Mouse (Mus musculus) layer of hippocampus, postnatal 14 days (tissue): ENCODE results near the gene Saxo1. TPM values are rescaled to one million over a fixed set of nuclear protein-coding genes. Genes with fewer than 3 reads are reported as not detected.

Experiments used
- DNase-seq, 2 experiments: peaks; one replicate each; pipeline ENCODE4 v3.0.0; 2021 to 2022; ENCODE audit warnings: low spot score in 2 of 2, mixed read lengths in 1 of 2
- long read RNA-seq, 2 experiments: library from polyadenylated mRNA; stranded (forward); transcript quantifications; one replicate each; pipeline ENCODE4 v2.0.0; 2021
- total RNA-seq, 2 experiments: library from RNA; stranded (reverse); gene quantifications; 2 replicates each; pipeline ENCODE4 v1.2.3; 2021

Saxo1 gene
- total RNA-seq: not detected
- long read RNA-seq, experiment 1: 0 reads
- long read RNA-seq, experiment 2: 0 reads

DNA sequence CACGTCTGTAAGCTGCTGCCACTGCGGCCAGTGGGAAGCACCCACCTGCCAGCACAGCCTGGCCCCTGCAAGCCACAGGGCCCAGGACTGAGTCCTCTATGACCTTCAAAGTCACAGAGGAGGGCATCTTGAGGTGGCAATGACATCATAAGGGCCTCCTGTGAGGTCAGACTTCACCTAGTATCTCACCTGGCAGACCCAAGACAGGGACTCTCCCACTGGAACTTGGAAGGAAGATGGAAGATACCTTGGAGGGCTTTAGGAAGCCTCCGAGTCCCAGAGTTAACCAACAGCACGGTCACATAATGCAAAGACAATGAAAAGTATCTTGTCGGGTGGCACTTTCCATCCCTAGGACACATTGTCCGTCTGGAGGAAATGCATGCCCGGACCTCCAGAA, at the start of gene Saxo1:
TSS of gene Saxo1 (minus strand) at position 101 of the 400 bp plus-strand sequence.
- no peak for DNase-seq

DNA sequence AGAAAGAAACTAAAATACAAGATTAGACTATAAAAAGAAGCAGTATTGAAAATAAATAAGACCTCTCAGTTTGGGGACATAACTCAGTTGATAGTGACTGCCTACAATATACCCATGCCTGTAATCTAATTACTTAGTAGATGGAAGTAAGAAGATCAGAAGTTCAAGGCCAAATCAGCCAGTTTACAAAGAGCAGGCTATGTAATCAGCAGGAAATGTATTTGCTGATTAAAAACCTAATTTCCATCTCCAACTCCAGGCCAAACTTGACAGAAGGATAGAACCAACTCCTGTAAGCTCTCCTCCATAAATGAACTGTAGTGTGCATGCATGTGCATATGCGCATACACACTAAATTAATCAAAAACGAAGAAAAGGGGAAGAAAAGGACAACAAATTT, 33.2 kb upstream of the Saxo1 start:
- no peak for DNase-seq

DNA sequence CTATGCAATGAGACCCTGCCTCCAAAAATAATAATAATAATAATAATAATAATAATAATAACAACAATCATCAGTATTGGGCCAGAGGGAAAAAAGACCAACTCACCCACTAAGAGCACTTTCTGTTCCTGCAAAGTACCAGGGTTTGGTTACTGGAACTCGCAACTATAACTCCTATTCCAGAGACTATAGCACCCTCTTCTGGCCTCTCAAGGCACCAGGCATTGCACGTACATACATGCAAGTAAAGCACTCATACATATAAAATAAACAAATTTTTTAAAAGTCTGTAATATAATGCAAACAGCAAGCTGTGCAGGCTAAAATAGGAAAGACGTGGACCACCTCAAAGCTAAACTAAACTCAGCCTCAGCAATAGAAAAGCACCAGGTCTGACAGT, 30.1 kb upstream of the Saxo1 start:
- DNase-seq: no peak

DNA sequence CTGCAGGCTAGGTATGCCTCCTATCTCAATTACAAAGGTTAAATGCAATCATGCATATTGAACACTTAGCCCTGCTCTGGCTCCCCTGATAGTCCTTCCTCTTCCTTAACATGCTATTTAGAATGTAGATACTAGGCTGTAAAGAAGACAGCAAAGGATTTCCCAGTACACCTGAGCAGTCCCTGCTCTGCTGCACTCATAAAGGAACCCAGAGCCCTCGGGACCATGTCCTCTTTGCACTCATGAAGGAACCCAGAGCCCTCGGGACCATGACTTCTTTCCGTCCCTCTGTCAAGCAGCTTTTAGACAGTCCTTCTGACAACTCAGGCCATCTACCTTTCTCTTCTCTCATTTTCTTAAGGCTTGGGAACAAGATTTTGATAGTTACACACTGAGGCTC, 22.5 kb upstream of the Saxo1 start:
- DNase-seq: no peak

DNA sequence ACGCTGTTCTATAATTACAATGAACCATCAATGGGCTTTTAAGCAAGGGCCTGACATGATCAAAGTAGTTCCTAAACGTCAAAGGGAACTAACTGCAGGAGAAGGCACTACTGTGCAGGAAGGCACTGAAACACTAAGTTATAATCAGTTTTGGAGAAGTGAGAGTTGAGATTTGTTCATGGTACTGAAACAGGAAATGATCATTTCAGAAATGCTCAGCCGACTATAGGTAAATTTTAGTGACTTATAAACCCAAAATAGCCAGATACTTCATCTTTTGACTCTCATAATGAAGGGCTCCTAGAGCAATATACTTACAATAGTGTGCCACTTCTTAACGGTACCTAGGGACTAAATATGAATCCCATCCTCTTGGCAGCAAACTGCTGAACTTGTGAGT, 21.9 kb upstream of the Saxo1 start:
- no peak for DNase-seq

DNA sequence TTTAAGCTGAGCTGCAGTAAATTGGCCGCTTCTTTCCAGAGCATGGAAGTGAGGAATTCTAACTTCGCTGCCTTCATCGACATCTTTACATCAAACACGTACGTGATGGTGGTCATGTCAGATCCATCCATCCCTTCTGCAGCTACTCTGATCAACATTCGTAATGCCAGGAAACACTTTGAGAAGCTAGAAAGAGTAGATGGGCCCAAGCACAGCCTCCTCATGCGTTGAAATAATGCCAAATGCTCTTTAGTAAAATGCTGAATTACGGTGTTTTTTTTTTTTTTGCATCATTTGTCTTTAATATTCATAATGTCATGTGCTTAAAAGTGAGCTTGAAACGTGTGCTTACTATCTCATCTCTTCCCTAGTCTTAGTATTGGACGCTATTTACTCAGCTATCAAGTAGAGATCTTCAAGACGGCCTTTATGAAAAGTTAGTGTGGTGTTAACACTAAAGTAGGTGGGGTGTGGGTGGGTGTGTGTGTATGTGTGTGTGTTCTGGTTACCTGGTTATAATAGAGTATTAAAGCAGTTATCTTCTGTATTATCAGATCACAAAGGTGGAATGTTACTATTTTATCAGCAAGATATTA, 18.6 kb upstream of the Saxo1 start:
- no peak for DNase-seq

DNA sequence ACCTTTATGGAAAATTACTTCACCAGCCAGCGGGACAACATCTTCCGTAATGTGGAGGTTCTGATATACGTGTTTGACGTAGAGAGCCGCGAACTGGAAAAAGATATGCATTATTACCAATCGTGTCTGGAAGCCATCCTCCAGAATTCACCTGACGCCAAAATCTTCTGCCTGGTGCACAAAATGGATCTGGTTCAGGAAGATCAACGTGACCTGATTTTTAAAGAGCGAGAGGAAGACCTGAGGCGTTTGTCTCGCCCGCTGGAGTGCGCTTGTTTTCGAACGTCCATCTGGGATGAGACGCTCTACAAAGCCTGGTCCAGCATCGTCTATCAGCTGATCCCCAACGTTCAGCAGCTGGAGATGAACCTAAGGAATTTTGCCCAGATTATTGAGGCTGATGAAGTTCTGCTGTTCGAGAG, 18.0 kb upstream of the Saxo1 start:
- peak; percentile 31 to 35 for DNase-seq

DNA sequence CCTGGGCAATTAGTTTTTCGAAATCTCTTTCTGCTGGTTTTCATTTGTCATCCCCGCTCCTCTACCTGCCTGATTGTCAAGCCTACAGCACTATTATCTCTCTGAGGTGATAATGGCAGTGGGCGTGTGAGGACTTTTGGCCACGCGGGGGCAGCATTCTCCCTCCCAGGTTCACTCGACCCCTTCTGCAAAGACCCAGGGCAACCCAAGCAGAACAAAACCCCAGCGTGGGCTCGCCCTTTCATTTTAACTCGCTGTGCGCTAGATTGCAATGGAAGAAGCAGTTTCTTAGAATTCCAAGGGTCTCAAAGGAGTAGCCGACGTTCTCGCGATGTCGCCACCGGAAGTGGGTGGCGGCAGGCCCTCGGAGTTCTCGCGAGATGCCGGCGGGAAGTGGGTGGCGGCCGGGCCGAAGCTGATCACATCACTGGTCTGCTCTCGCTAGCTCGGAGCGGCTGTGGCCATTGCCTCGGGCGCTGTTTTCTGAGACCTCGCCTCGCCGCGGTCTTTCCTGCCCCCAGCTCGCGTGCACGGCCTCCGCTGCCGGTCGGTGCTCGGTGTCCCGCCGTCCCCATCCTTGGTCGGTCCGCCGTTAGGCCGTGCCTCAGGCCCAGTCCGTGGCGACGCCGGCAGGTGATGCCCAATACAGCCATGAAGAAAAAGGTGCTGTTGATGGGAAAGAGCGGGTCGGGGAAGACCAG, 17.3 kb upstream of the Saxo1 start, which contains the start of gene Rraga:
TSS of gene Rraga (plus strand) at position 386 of the 701 bp plus-strand sequence.
- DNase-seq: peak; percentile 95

DNA sequence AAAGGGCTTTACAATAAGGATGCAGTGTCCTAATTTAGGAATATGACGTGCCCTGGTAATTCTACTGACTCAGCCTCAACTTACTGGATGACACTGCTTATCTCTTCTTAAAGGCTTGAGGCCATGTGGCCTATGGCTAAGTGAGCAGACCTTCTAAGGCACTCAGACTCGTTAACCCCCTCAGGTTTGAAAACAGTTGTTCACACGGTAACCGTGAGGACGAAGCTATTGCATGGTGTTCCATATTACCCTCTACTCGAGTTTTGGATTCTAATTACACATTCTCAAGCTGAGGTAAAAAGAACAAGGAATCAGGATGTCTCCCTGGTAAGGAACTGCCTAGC, 16.8 kb upstream of the Saxo1 start:
- no peak for DNase-seq

DNA sequence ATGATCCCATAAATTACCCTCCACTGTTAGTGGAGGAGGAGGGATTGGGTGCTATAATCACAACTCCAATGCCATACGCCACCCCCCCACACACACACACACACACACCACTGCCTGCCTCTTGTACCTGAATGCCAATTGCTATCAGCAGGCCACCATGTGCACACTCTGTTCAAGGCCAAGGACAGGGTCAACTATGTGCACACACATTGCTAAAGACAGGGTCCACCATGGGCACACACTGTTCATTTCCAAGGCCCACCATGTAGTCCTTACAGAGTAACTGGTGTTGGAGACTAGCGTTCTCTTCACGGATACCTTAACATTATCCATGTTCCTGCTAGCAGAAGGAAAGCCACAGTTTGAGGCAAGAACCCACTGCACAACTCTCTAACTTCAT, 2.9 kb upstream of the Saxo1 start:
- DNase-seq: no peak

DNA sequence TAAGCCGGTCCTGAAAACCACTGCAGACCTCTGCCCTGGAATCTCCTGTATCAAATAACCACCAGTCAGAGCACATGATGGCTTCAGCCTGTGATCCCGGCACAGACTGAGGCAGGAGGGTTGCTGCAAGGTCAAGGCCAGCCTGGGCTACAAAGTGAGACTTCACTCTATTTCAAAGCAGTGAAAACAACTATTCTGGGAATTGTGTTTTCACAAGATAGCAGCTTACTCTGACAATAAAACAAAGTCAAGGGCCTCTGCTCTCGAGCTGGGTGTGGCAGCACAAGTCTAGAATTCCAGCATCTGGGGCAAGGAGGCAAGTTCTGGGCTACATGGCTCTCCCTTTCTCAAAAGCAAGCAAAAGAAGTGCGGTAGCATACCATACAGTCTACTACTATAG, 878 bp upstream of the Saxo1 start:
- DNase-seq: no peak

DNA sequence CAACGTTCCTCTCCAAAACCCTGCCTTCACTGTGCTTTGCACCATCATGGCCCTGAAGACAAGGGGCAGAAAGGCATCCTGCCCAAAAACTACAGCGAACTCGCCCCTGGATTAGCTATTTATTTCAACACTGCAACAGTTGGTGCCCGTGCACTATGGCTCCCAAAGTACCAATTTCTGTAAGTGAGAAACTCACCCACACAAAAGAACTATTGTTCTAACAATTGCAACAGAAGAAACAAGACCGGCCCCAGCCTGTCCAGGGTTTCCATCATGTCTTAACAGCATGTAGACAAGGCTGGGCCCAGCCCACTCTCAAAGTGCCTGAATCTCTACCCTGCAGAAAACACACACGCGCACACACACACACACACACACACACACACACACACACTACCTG, 757 bp downstream of the Saxo1 start:
- DNase-seq: no peak

DNA sequence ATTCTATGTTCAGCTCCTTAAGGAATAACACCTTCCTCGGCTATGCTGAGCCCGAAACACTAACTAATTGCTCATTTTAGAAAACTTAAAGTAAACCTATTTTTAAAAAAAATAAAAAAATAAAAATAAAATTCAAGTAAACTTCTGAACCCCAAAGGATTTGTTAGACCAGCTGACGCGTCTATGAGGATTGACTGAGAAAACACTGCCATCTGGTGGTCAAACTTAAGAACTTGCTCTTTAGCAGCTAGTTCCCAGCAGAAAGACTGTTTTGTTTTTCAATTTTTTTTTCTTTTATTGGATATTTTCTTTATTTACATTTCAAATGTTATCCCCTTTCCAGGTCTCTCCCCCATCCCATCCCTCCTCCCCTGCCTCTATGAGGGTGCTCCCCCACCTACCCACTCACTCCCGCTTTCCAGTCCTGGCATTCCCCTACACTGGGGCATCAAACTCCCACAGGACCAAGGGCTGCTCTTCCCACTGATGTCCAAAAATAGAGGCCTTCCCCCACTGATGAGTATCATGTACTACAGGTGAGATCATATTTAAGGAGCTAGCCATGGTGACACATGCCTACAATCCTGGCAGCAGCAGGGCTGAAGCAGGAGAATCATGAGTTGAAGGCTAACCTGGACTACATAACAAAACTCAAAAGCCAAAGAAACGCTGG, 3.0 kb downstream of the Saxo1 start:
- peak in 1 of 2 experiments; percentile 32 for DNase-seq

DNA sequence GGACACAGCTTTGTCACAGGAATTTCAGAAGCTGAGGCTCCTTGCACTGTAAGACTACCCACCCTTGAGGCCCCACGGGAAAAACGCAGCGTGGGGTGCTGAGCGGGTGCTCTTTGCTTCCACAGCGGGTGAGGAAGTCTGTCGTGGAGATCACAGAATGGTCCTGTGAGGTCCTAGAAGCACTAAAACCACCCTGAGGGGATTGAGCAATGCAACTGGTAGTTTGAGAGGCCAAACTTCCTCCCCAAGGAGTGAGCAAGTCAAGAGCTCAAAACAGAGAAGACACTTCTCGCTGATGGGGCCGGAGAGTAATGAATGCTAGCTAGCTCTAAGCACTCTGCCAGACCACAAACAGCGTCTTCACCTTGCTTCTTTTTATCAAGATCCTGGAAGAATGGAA, 9.8 kb downstream of the Saxo1 start:
- no peak for DNase-seq

DNA sequence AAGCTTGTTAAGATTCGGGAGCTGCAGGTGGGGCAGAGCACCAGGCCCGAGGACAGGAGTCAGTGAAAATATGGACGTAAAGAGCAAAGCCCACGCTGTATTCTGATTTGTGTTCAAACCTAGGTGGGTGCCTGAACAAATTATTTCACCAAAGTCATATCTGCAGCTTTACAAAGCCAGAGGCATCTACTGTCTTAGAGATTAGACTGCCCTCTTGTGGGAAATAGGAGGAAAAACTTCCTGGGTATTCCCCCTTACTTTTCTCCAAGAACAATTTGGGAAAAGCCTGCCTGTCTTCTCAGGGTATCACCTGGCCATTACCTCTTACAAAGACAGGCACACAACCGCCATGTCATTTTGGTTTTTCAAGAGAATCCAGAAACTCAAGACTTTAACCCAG, 12.5 kb downstream of the Saxo1 start:
- peak in 1 of 2 experiments; percentile 26 for DNase-seq

DNA sequence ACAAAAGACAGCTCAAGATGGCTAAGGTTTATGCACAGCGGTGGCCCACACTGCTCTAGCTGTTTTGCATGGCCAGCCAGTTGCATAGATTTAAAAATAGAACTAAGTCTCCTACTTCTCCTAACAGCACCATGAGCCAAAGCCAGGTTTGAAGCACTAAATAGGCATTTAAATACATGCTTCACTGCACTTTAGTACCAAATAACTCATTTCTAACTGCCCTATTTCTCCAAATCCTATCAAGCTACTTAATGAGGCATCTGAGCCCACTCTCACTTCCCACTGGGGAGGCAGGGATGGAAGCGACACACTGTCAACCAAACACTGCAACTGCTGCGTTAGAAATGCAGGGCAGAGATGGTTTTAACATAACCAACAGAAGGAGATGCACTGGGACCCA, 14.1 kb downstream of the Saxo1 start:
- DNase-seq: no peak

DNA sequence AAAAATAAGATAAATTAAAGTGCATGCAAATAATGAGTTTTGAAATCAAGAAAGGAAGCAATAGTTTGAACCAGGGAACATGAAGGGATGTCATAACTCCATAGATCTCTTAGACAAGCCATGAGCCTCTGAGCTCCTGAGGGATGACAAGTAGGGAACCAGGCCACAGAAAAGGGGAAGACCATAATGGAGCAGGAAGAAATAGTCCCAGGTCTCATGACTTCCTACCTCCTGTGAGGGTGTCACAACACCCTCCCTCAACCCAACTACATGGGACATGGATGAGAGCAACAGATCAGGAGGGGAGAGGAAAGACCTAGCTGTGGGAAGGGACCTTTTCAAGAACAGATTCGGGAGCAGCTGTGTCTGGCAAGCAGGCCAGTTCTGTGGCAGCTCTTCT, 16.6 kb downstream of the Saxo1 start:
- no peak for DNase-seq

DNA sequence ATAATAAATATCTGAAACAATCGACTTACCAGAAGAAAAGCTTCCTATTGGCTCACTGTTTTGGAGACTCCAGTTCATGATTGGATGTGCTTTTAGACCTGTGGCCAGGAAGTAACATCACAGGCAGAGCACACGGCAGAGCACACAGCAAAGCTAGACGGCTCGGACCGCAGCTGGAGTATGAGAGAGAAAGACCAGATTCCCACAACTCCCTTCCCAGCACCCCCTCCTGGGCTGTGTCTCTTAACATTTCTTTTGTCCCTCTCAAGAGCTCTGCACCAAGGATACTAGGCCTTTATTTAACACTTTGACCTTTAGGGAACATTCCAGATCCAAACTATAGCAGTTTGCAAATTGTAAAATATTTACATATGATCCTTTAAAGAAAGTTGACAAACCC, 19.2 kb downstream of the Saxo1 start:
- DNase-seq: no peak

DNA sequence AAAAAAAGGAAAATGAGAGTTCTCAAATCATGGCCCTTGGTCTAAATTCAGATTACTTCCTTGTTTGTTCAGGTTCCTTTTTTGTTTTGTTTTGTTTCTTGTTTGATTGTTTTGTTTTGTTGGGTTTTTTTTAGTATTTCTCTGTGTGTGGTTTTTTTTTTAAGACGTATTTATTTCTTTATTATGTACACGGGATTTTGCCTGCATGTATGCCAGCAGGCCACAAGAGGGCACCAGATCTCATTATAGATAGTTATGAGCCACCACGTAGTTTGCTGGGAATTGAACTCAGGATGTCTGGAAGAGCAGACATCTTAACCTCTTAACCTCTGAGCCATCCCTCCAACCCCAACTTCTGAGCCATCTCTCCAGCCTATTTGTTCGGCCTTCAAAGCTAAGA, 20.2 kb downstream of the Saxo1 start:
- DNase-seq: no peak

DNA sequence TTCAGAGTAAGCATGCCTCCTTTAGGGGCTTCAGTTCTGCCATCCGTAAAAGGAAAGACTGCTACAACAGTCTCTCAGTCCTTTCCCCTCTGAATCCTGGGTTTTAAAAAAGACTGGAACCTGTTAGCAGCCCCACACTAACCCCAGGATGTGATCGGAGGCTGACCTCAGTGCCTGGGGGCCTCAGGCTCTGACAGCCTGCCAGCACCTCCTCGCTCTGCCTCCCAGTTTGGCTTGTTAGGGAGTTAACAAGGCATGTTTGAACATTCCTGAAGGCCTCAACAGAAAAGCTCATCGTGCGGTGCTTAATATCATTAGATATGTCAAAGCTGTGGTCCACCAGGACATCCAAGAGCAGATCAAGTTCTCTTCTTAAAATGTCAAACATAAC, 24.0 kb downstream of the Saxo1 start:
- no peak for DNase-seq

DNA sequence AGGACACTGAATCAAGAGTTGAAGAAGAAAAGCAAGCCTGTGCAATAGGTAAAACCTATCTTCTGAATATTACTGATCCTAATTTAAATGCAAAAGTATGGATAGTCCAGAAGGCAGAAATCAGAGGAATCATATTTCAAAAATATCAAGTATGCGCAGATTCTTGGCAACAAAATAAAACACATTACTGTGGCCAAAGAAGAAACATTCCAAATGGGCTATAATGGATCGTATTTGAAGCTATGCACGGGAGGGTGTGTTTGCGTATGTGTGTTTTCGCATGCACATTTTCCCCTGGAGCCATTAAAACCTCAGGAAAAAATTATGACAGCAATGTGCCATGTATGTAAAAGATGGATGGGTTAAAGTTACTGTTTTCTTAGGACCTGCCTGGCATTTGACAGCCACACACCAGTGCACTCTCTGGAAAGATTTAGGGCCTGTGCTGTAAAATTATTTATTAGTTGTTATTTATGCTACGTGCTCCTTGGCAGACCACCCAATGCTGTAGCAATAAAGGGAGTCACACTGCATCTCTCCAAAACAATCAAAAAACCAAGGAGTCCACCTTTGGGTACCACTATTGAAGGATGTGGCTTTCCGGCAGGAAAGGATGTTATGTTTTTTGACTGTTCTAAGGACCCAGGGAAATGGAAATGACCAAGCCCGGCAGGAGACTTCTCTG, 24.6 kb downstream of the Saxo1 start:
- DNase-seq: no peak

DNA sequence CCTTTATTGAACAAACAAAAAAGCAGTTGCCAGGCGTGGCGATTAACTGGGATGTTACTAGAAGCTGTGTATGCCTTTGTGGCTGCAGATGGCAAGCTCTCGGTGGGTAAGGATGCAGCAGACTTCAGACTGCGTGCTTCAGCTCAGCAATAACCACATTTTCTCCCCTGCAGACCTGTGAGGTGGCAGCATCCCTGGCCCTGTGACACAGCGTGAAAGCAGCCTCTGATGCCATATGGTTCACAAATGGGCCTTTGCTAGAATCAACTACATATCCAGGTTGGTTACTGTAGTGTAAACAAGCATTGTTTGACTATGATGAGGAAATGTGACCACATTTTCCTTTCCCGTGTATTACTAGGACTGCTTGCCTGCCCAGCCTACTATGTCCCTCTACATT, 29.0 kb downstream of the Saxo1 start:
- no peak for DNase-seq
